Mouse (Mus musculus): ENCODE data around the gene Kif18a. TPM values are rescaled to one million over a fixed set of nuclear protein-coding genes. Genes with fewer than 3 reads are reported as not detected.
A peak's percentile ranks its signal among the peaks of the same experiment; 100 is the strongest.

The Kif18a gene
- polyA plus RNA-seq, 1 experiment from 2014 or later = 26.2 TPM

- peak; percentile 93 for ATAC-seq (ENCODE audit: insufficient read depth)
- H3K4me2 ChIP-seq = no peak overlapping the region
- H3K4me1 ChIP-seq (replicated peaks) = peaks cover 4% of the 10 kb centered on the region
- H3K27ac ChIP-seq (replicated peaks) = 0 out of 2 replicates have a peak overlapping the region, but pooled peaks have one; percentile 11
- no peak overlapping the region for H3K9ac ChIP-seq
- no peaks in the 10 kb centered on the region for H3K9me3 ChIP-seq (replicated peaks)
- peaks cover 73% of the 10 kb centered on the region for H3K36me3 ChIP-seq (replicated peaks)
- WGBS (ENCODE audit: insufficient replicate concordance) = 43% methylated on average over 5 of the region's 5 CpGs
- H3K27me3 ChIP-seq = no peaks in the 10 kb centered on the region
- H3K4me3 ChIP-seq (replicated peaks) = no peak overlapping the region
Observed at GRCm38 (mm10) chr2:109296264-109296663, 15.7 kb downstream of the Kif18a start.

GRCm38 (mm10) chr2:109298160-109298559, 17.6 kb downstream of the Kif18a start:
- H3K27me3 ChIP-seq = no peaks in the 10 kb centered on the region
- WGBS (ENCODE audit: insufficient replicate concordance) = 93% methylated on average over 1 of the region's 1 CpGs
- no peak overlapping the region for H3K4me2 ChIP-seq
- H3K9ac ChIP-seq = no peak overlapping the region
- no peak overlapping the region for H3K27ac ChIP-seq (replicated peaks)
- H3K9me3 ChIP-seq (replicated peaks) = no peaks in the 10 kb centered on the region
- H3K36me3 ChIP-seq (replicated peaks) = peaks cover 66% of the 10 kb centered on the region
- H3K4me3 ChIP-seq (replicated peaks) = no peak overlapping the region
- no peak for ATAC-seq (ENCODE audit: insufficient read depth)
- peaks cover 4% of the 10 kb centered on the region for H3K4me1 ChIP-seq (replicated peaks)

- no peak for ATAC-seq (ENCODE audit: insufficient read depth)
- WGBS (ENCODE audit: insufficient replicate concordance) = 88% methylated on average over 3 of the region's 3 CpGs
- no peak overlapping the region for H3K9ac ChIP-seq
- H3K9me3 ChIP-seq (replicated peaks) = no peaks in the 10 kb centered on the region
- no peak overlapping the region for H3K27ac ChIP-seq (replicated peaks)
- H3K4me1 ChIP-seq (replicated peaks) = no peaks in the 10 kb centered on the region
- H3K36me3 ChIP-seq (replicated peaks) = peaks cover 66% of the 10 kb centered on the region
- H3K4me2 ChIP-seq = no peak overlapping the region
- H3K27me3 ChIP-seq = no peaks in the 10 kb centered on the region
- no peak overlapping the region for H3K4me3 ChIP-seq (replicated peaks)
Observed at GRCm38 (mm10) chr2:109302234-109302633, 21.7 kb downstream of the Kif18a start.

GRCm38 (mm10) chr2:109303638-109304037, 23.1 kb downstream of the Kif18a start:
- Histone ChIP-seq H3K4me2 (no peak overlapping the region), H3K9ac (no peak overlapping the region), H3K9me3 (replicated peaks) (no peaks in the 10 kb centered on the region), H3K27ac (replicated peaks) (no peak overlapping the region), H3K36me3 (replicated peaks) (peaks cover 67% of the 10 kb centered on the region), H3K4me1 (replicated peaks) (no peaks in the 10 kb centered on the region), H3K27me3 (no peaks in the 10 kb centered on the region), H3K4me3 (replicated peaks) (no peak overlapping the region)
- ATAC-seq (ENCODE audit: insufficient read depth) = no peak

GRCm38 (mm10) chr2:109311369-109311768, 30.8 kb downstream of the Kif18a start:
- ATAC-seq (ENCODE audit: insufficient read depth) = no peak
- Histone ChIP-seq H3K27me3 (no peaks in the 10 kb centered on the region), H3K9me3 (replicated peaks) (no peaks in the 10 kb centered on the region), H3K4me2 (no peak overlapping the region), H3K27ac (replicated peaks) (no peak overlapping the region), H3K9ac (no peak overlapping the region), H3K4me1 (replicated peaks) (peaks cover 13% of the 10 kb centered on the region), H3K36me3 (replicated peaks) (peaks cover 70% of the 10 kb centered on the region), H3K4me3 (replicated peaks) (no peak overlapping the region)
- whole genome bisulfite sequencing (ENCODE audit: insufficient replicate concordance) = 90% methylated on average over 5 of the region's 5 CpGs

- Histone ChIP-seq H3K9ac (no peak overlapping the region), H3K4me2 (no peak overlapping the region), H3K36me3 (replicated peaks) (peaks cover 35% of the 10 kb centered on the region), H3K27me3 (no peaks in the 10 kb centered on the region), H3K27ac (replicated peaks) (no peak overlapping the region), H3K4me3 (replicated peaks) (no peak overlapping the region), H3K4me1 (replicated peaks) (no peaks in the 10 kb centered on the region), H3K9me3 (replicated peaks) (no peaks in the 10 kb centered on the region)
- ATAC-seq (ENCODE audit: insufficient read depth) = no peak
- 96% methylated on average over 1 of the region's 1 CpGs for WGBS (ENCODE audit: insufficient replicate concordance)
Observed at GRCm38 (mm10) chr2:109331807-109332206, 51.3 kb downstream of the Kif18a start.

- H3K4me3 ChIP-seq (replicated peaks) = no peak overlapping the region
- H3K9ac ChIP-seq = no peak overlapping the region
- peaks cover 48% of the 10 kb centered on the region for H3K36me3 ChIP-seq (replicated peaks)
- no peaks in the 10 kb centered on the region for H3K27me3 ChIP-seq
- H3K4me1 ChIP-seq (replicated peaks) = no peaks in the 10 kb centered on the region
- H3K9me3 ChIP-seq (replicated peaks) = no peaks in the 10 kb centered on the region
- no peak overlapping the region for H3K4me2 ChIP-seq
- no peak overlapping the region for H3K27ac ChIP-seq (replicated peaks)
- WGBS (ENCODE audit: insufficient replicate concordance) = 80% methylated on average over 5 of the region's 5 CpGs
- ATAC-seq (ENCODE audit: insufficient read depth) = no peak
Observed at GRCm38 (mm10) chr2:109334237-109334636, 53.7 kb downstream of the Kif18a start.

GRCm38 (mm10) chr2:109335765-109336164, 55.2 kb downstream of the Kif18a start:
- WGBS (ENCODE audit: insufficient replicate concordance) = 46% methylated on average over 1 of the region's 1 CpGs

GRCm38 (mm10) chr2:109345386-109345785, 64.8 kb downstream of the Kif18a start:
- no peak overlapping the region for H3K27ac ChIP-seq (replicated peaks)
- H3K4me1 ChIP-seq (replicated peaks) = no peaks in the 10 kb centered on the region
- no peak overlapping the region for H3K4me2 ChIP-seq
- H3K4me3 ChIP-seq (replicated peaks) = no peak overlapping the region
- no peaks in the 10 kb centered on the region for H3K27me3 ChIP-seq
- ATAC-seq (ENCODE audit: insufficient read depth) = no peak
- H3K9ac ChIP-seq = no peak overlapping the region
- no peaks in the 10 kb centered on the region for H3K9me3 ChIP-seq (replicated peaks)
- WGBS (ENCODE audit: insufficient replicate concordance) = 92% methylated on average over 4 of the region's 4 CpGs
- peaks cover 19% of the 10 kb centered on the region for H3K36me3 ChIP-seq (replicated peaks)

More at GRCm38 (mm10) chr2:109335765-109336164, 55.2 kb downstream of the Kif18a start:
- Histone ChIP-seq H3K4me2 (no peak overlapping the region), H3K9me3 (replicated peaks) (no peaks in the 10 kb centered on the region), H3K27me3 (no peaks in the 10 kb centered on the region), H3K4me3 (replicated peaks) (no peak overlapping the region), H3K36me3 (replicated peaks) (peaks cover 41% of the 10 kb centered on the region), H3K4me1 (replicated peaks) (no peaks in the 10 kb centered on the region), H3K9ac (no peak overlapping the region), H3K27ac (replicated peaks) (no peak overlapping the region)
- no peak for ATAC-seq (ENCODE audit: insufficient read depth)

GRCm38 (mm10) chr2:109348742-109349141, 68.2 kb downstream of the Kif18a start:
- Histone ChIP-seq H3K4me1 (replicated peaks) (no peaks in the 10 kb centered on the region), H3K27me3 (no peaks in the 10 kb centered on the region), H3K9me3 (replicated peaks) (no peaks in the 10 kb centered on the region), H3K27ac (replicated peaks) (no peak overlapping the region), H3K9ac (no peak overlapping the region), H3K4me3 (replicated peaks) (no peak overlapping the region), H3K36me3 (replicated peaks) (0 out of 2 replicates have a peak, but pooled peaks cover under 1% of the 10 kb centered on the region), H3K4me2 (no peak overlapping the region)
- WGBS (ENCODE audit: insufficient replicate concordance) = 71% methylated on average over 4 of the region's 4 CpGs
- no peak for ATAC-seq (ENCODE audit: insufficient read depth)

- no peak overlapping the region for H3K4me3 ChIP-seq (replicated peaks)
- 65% methylated on average over 3 of the region's 3 CpGs for WGBS (ENCODE audit: insufficient replicate concordance)
- no peaks in the 10 kb centered on the region for H3K36me3 ChIP-seq (replicated peaks)
- no peaks in the 10 kb centered on the region for H3K4me1 ChIP-seq (replicated peaks)
- H3K9me3 ChIP-seq (replicated peaks) = no peaks in the 10 kb centered on the region
- ATAC-seq (ENCODE audit: insufficient read depth) = no peak
- H3K27me3 ChIP-seq = no peaks in the 10 kb centered on the region
- no peak overlapping the region for H3K9ac ChIP-seq
- H3K4me2 ChIP-seq = no peak overlapping the region
- H3K27ac ChIP-seq (replicated peaks) = no peak overlapping the region
Observed at GRCm38 (mm10) chr2:109358456-109359141, 78.1 kb downstream of the Kif18a start.

GRCm38 (mm10) chr2:109365962-109366361, 85.4 kb downstream of the Kif18a start:
- no peak overlapping the region for H3K27ac ChIP-seq (replicated peaks)
- no peak overlapping the region for H3K4me2 ChIP-seq
- H3K9me3 ChIP-seq (replicated peaks) = no peaks in the 10 kb centered on the region
- 39% methylated on average over 1 of the region's 1 CpGs for WGBS (ENCODE audit: insufficient replicate concordance)
- no peak for ATAC-seq (ENCODE audit: insufficient read depth)
- H3K36me3 ChIP-seq (replicated peaks) = no peaks in the 10 kb centered on the region
- H3K9ac ChIP-seq = no peak overlapping the region
- H3K27me3 ChIP-seq = no peaks in the 10 kb centered on the region
- no peak overlapping the region for H3K4me3 ChIP-seq (replicated peaks)
- no peaks in the 10 kb centered on the region for H3K4me1 ChIP-seq (replicated peaks)

Measured in liver, embryonic 15.5 days (tissue).